Mouse (Mus musculus) ES-E14 (cell line): ENCODE measurements around the gene Mep1a.
"Not testable (repeated sequence)": the region's sequence is repeated elsewhere in the genome, so short reads cannot be mapped to it uniquely, and the experiment has no call there.

Experiments used
- CHD2 ChIP-seq: IDR thresholded peaks from 2 replicates; pipeline ENCODE4 v1.6.1; 2014; ENCODE audit warnings: mild to moderate bottlenecking, low read depth, low read length, inconsistent platforms
- HCFC1 ChIP-seq: IDR thresholded peaks from 2 replicates; pipeline ENCODE4 v1.6.1; 2012; ENCODE audit warnings: low read length, inconsistent platforms, borderline replicate concordance; ENCODE audit not compliant: insufficient read depth
- MAFK ChIP-seq: IDR thresholded peaks from 2 replicates; pipeline ENCODE4 v1.6.1; 2014; ENCODE audit warnings: mild to moderate bottlenecking, low read depth, low read length, inconsistent platforms; ENCODE audit not compliant: insufficient read depth
- ZC3H11A ChIP-seq: IDR thresholded peaks from 2 replicates; pipeline ENCODE4 v1.6.1; 2012; ENCODE audit warnings: low read depth, mild to moderate bottlenecking, inconsistent platforms, low read length, borderline replicate concordance

- TF ChIP-seq CHD2, HCFC1, ZC3H11A, MAFK: not testable (repeated sequence)
Measured at GRCm38 (mm10) chr17:43490371-43490770, 12.2 kb downstream of the Mep1a start.
